ENCODE assay signal across 8 mouse cellular contexts in the genomic region with DNA sequence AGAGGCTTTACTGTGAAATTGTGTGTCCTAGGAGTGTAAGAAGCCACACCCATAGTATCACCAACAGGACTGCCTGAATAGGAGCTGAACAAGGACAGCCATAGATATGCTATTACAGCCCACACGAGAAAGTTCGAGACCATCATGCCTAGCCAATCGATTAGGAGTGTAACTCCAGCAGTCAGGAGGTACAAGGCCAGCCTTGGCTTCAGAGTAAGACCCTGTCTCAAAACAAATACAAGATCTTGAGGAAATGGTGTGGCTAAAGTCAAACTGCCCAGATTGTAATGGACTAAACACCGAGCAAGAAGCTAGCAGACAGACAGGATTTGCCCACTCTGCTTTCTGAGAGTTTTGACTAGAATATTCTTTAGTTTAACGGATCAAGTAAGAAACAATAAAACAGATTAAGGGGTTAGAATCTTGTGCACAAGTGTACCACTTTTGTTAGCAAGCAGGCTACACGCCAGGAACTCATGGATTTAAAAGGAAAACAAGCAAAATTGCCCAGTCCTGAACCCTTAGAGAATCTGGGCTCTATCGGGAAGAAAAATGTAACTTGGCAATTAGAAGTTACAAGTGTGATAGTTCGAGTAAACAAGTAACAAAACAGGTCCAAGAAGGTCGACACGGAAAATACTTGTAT. TPM values are rescaled to one million over a fixed set of nuclear protein-coding genes. Genes with fewer than 3 reads are reported as not detected.
DNase-seq lines count a peak whose midpoint lies in the region; ATAC-seq and TF ChIP-seq lines count a peak whose summit lies in the region.

No protein-coding gene starts in this region.

- H3K27me3 ChIP-seq in heart, embryonic 12.5 days (replicated peaks), result no peaks in the 10 kb centered on the region
- H3K27me3 ChIP-seq in E14TG2a.4 (ENCODE audit: insufficient read depth, low read length), result no peaks in the 10 kb centered on the region
- no peaks in the 10 kb centered on the region for H3K27me3 ChIP-seq in limb, embryonic 13.5 days
- no peaks in the 10 kb centered on the region for H3K27me3 ChIP-seq in neural tube, embryonic 15.5 days (replicated peaks)

- no peaks in the 10 kb centered on the region for H3K9me3 ChIP-seq in heart, embryonic 12.5 days (replicated peaks)
- no peaks in the 10 kb centered on the region for H3K9me3 ChIP-seq in E14TG2a.4 (ENCODE audit: low read length)
- H3K9me3 ChIP-seq in limb, embryonic 13.5 days, result no peaks in the 10 kb centered on the region
- H3K9me3 ChIP-seq in neural tube, embryonic 15.5 days (replicated peaks), result no peaks in the 10 kb centered on the region

- peak; percentile 75 for TF ChIP-seq POLR2A in embryonic fibroblast, embryonic 13.5 days (IDR thresholded peaks at IDR 0.05; ENCODE audit: low read depth, low read length)

- H3K9ac ChIP-seq in heart, embryonic 12.5 days, result peak overlapping the region; percentile 83
- peak overlapping the region; percentile 81 for H3K9ac ChIP-seq in limb, embryonic 13.5 days
- H3K9ac ChIP-seq in neural tube, embryonic 15.5 days (replicated peaks), result peak overlapping the region; percentile 98

- H3K4me1 ChIP-seq in heart, embryonic 12.5 days (replicated peaks), result peaks cover 21% of the 10 kb centered on the region
- H3K4me1 ChIP-seq in E14TG2a.4 (replicated peaks; ENCODE audit: low read depth, low read length), result peaks cover 27% of the 10 kb centered on the region
- H3K4me1 ChIP-seq in embryonic fibroblast, embryonic 13.5 days (ENCODE audit: control insufficient read depth, insufficient read depth, low read length), result peaks cover 3% of the 10 kb centered on the region; the same call in 1 of the 2 replicates
- H3K4me1 ChIP-seq in limb, embryonic 13.5 days, result peaks cover 32% of the 10 kb centered on the region
- H3K4me1 ChIP-seq in neural tube, embryonic 15.5 days, result peaks cover 32% of the 10 kb centered on the region

- peak overlapping the region; percentile 99 for H3K27ac ChIP-seq in heart, embryonic 12.5 days (ENCODE audit: poor library complexity, severe bottlenecking)
- H3K27ac ChIP-seq in embryonic fibroblast, embryonic 13.5 days (ENCODE audit: insufficient read depth, low read length), result peak overlapping the region; percentile 98
- peak overlapping the region; percentile 98 for H3K27ac ChIP-seq in limb, embryonic 13.5 days
- peak overlapping the region; percentile 98 for H3K27ac ChIP-seq in neural tube, embryonic 15.5 days (replicated peaks)

- peak overlapping the region; percentile 72 for H3K4me2 ChIP-seq in heart, embryonic 12.5 days
- H3K4me2 ChIP-seq in limb, embryonic 13.5 days (replicated peaks), result peak overlapping the region; percentile 77
- peak overlapping the region; percentile 65 for H3K4me2 ChIP-seq in neural tube, embryonic 15.5 days

- no peak for TF ChIP-seq CTCF in E14TG2a.4 (conservative IDR thresholded peaks at IDR 0.05; ENCODE audit: low read length)
- TF ChIP-seq CTCF in embryonic fibroblast, embryonic 13.5 days (IDR thresholded peaks at IDR 0.05; ENCODE audit: borderline replicate concordance, insufficient read depth, low read length), result no peak

- H3K36me3 ChIP-seq in heart, embryonic 12.5 days, result peaks cover 30% of the 10 kb centered on the region
- peaks cover 39% of the 10 kb centered on the region for H3K36me3 ChIP-seq in E14TG2a.4 (ENCODE audit: insufficient read depth, low read length)
- H3K36me3 ChIP-seq in limb, embryonic 13.5 days, result peaks cover 27% of the 10 kb centered on the region
- H3K36me3 ChIP-seq in neural tube, embryonic 15.5 days, result peaks cover 23% of the 10 kb centered on the region

- no peak for DNase-seq in heart, adult 9 months (ENCODE audit: low spot score in 2 of 2)
- no peak for DNase-seq in cerebellum, postnatal 4 days (ENCODE audit: low spot score in 2 of 2)
- no peak for DNase-seq in layer of hippocampus, postnatal 36 days

- WGBS in heart, embryonic 12.5 days, result 18% methylated on average over 10 of the region's 10 CpGs
- 20% methylated on average over 10 of the region's 10 CpGs for WGBS in limb, embryonic 13.5 days
- WGBS in neural tube, embryonic 15.5 days, result 16% methylated on average over 10 of the region's 10 CpGs

- ATAC-seq in heart, embryonic 12.5 days (ENCODE audit: insufficient number of reproducible peaks, low FRiP score), result no peak; the same call in 1 of the 2 replicates
- ATAC-seq in limb, embryonic 13.5 days (ENCODE audit: low FRiP score, low read depth), result no peak
- ATAC-seq in neural tube, embryonic 15.5 days (ENCODE audit: low FRiP score), result peak; percentile 1; the same call in 1 of the 2 replicates

- H3K4me3 ChIP-seq in heart, embryonic 12.5 days, result peak overlapping the region; percentile 78
- peak overlapping the region; percentile 100 for H3K4me3 ChIP-seq in E14TG2a.4 (replicated peaks; ENCODE audit: low read length)
- H3K4me3 ChIP-seq in embryonic fibroblast, embryonic 13.5 days (ENCODE audit: insufficient read depth, low read length), result peak overlapping the region; percentile 68
- H3K4me3 ChIP-seq in limb, embryonic 13.5 days, result peak overlapping the region; percentile 96
- H3K4me3 ChIP-seq in neural tube, embryonic 15.5 days (replicated peaks), result peak overlapping the region; percentile 99

RNA-seq across cellular contexts. Expression of a gene that starts 0.8 kb away (rescaled TPM):
- polyA plus RNA-seq in heart, embryonic 12.5 days (2016; fragmentation: Nextera tagmentation; extraction: Ambion mirVana), result 80.5 and 83.4 TPM in 2 replicates
- 433 and 456 TPM in 2 replicates for polyA plus RNA-seq in embryonic fibroblast, embryonic 13.5 days (2011; ENCODE audit: insufficient read length, low read depth, missing spikeins)
- polyA plus RNA-seq in limb, embryonic 13.5 days (2015; fragmentation: Nextera tagmentation; extraction: Ambion mirVana), result 141 and 145 TPM in 2 replicates
- polyA plus RNA-seq in neural tube, embryonic 15.5 days (2015; fragmentation: Nextera tagmentation; extraction: Ambion mirVana), result 81.6 and 93.8 TPM in 2 replicates
- total RNA-seq in layer of hippocampus, postnatal 36 days (2021), result 100 to 1,000 TPM; 149 to 161 TPM

RNA-seq across cellular contexts. Expression of a gene that starts 10.2 kb away (rescaled TPM):
- 0.03 TPM in 1 of 2 replicates, not detected in the other for polyA plus RNA-seq in heart, embryonic 12.5 days (2016; fragmentation: Nextera tagmentation; extraction: Ambion mirVana)
- 3.2 and 8.7 TPM in 2 replicates for polyA plus RNA-seq in embryonic fibroblast, embryonic 13.5 days (2011; ENCODE audit: insufficient read length, low read depth, missing spikeins)
- 0.04 and 0.05 TPM in 2 replicates for polyA plus RNA-seq in limb, embryonic 13.5 days (2015; fragmentation: Nextera tagmentation; extraction: Ambion mirVana)
- polyA plus RNA-seq in neural tube, embryonic 15.5 days (2015; fragmentation: Nextera tagmentation; extraction: Ambion mirVana), result 0.47 and 0.73 TPM in 2 replicates
- 1 to 10 TPM; 4.9 to 5.2 TPM for total RNA-seq in layer of hippocampus, postnatal 36 days (2021)
